In genomic region chr5:124248845-124249613, GRCm38 (mm10) we compare ENCODE assay signal across 8 mouse cellular contexts. TPM values are rescaled to one million over a fixed set of nuclear protein-coding genes. Genes with fewer than 3 reads are reported as not detected.
DNase-seq lines count a peak whose midpoint lies in the region; ATAC-seq lines count a peak whose summit lies in the region.

No protein-coding gene starts in this region.

- peak overlapping the region; percentile 74 for H3K4me3 ChIP-seq in forebrain, embryonic 11.5 days (ENCODE audit: low read depth, low read length)
- peak overlapping the region; percentile 78 for H3K4me3 ChIP-seq in limb, embryonic 10.5 days
- peak overlapping the region; percentile 68 for H3K4me3 ChIP-seq in midbrain, embryonic 12.5 days
- peak overlapping the region; percentile 70 for H3K4me3 ChIP-seq in stomach, embryonic 16.5 days (replicated peaks; ENCODE audit: low read length)

- 1% methylated on average over 48 of the region's 77 CpGs for WGBS in forebrain, embryonic 11.5 days
- 4% methylated on average over 77 of the region's 77 CpGs for WGBS in limb, embryonic 10.5 days
- WGBS in midbrain, embryonic 12.5 days: under 1% methylated on average over 75 of the region's 77 CpGs
- WGBS in stomach, embryonic 16.5 days: 2% methylated on average over 52 of the region's 77 CpGs

- intact Hi-C loops in heart, postnatal 36 days (cut with DNase I): loop anchor here (2.0 to 5.0 kb wide), 3 partner anchors 28 to 86 kb away; no protein-coding TSS in a partner anchor

- H3K27me3 ChIP-seq in forebrain, embryonic 11.5 days (ENCODE audit: control insufficient read depth, insufficient read depth, low read length): no peaks in the 10 kb centered on the region; the same call in 1 of the 2 replicates
- H3K27me3 ChIP-seq in limb, embryonic 10.5 days (ENCODE audit: low read depth, poor library complexity, severe bottlenecking): no peaks in the 10 kb centered on the region
- peaks cover 15% of the 10 kb centered on the region for H3K27me3 ChIP-seq in midbrain, embryonic 12.5 days
- no peaks in the 10 kb centered on the region for H3K27me3 ChIP-seq in stomach, embryonic 16.5 days (ENCODE audit: control insufficient read depth, insufficient read depth, low read length)

- peaks cover 6% of the 10 kb centered on the region; the same call in 1 of the 2 replicates for H3K4me1 ChIP-seq in forebrain, embryonic 11.5 days (replicated peaks; ENCODE audit: control insufficient read depth, insufficient read depth, low read length)
- peaks cover 26% of the 10 kb centered on the region for H3K4me1 ChIP-seq in limb, embryonic 10.5 days
- H3K4me1 ChIP-seq in midbrain, embryonic 12.5 days: peaks cover 26% of the 10 kb centered on the region
- peaks cover 15% of the 10 kb centered on the region for H3K4me1 ChIP-seq in stomach, embryonic 16.5 days (ENCODE audit: control insufficient read depth, insufficient read depth, low read length)

- no peak for DNase-seq in frontal cortex, postnatal 14 days (ENCODE audit: low spot score in 2 of 2)
- peak; percentile 51 for DNase-seq in brain, adult 2 months (ENCODE audit: low read depth, low spot score)
- peak; percentile 78 for DNase-seq in forebrain, embryonic 11.5 days (ENCODE audit: low spot score)
- DNase-seq in heart, postnatal 36 days: peak; percentile 63 to 81
- DNase-seq in limb, embryonic 10.5 days (ENCODE audit: low spot score): peak; percentile 71

- no peaks in the 10 kb centered on the region for H3K9me3 ChIP-seq in forebrain, embryonic 11.5 days (ENCODE audit: control insufficient read depth, low read length)
- no peaks in the 10 kb centered on the region for H3K9me3 ChIP-seq in limb, embryonic 10.5 days (replicated peaks)
- H3K9me3 ChIP-seq in midbrain, embryonic 12.5 days: no peaks in the 10 kb centered on the region
- H3K9me3 ChIP-seq in stomach, embryonic 16.5 days (replicated peaks; ENCODE audit: control insufficient read depth, low read length): no peaks in the 10 kb centered on the region

- H3K36me3 ChIP-seq in forebrain, embryonic 11.5 days (ENCODE audit: control insufficient read depth, insufficient read depth, low read length): no peaks in the 10 kb centered on the region
- peaks cover 44% of the 10 kb centered on the region for H3K36me3 ChIP-seq in limb, embryonic 10.5 days
- no peaks in the 10 kb centered on the region; the same call in none of the 2 replicates for H3K36me3 ChIP-seq in midbrain, embryonic 12.5 days
- peaks cover 5% of the 10 kb centered on the region; the same call in 1 of the 2 replicates for H3K36me3 ChIP-seq in stomach, embryonic 16.5 days (ENCODE audit: control insufficient read depth, insufficient read depth, low read length)

- ATAC-seq in frontal cortex, adult (ENCODE audit: low TSS enrichment): peak; percentile 15; the same call in 1 of the 2 replicates
- peak; percentile 67; the same call in 1 of the 2 replicates for ATAC-seq in forebrain, embryonic 11.5 days (replicated peaks; ENCODE audit: low FRiP score)
- peak; percentile 69 for ATAC-seq in midbrain, embryonic 12.5 days (ENCODE audit: low FRiP score, low read depth)
- ATAC-seq in stomach, embryonic 16.5 days (ENCODE audit: insufficient read depth, low FRiP score): peak; percentile 67

- H3K9ac ChIP-seq in forebrain, embryonic 11.5 days (ENCODE audit: low read length): peak overlapping the region; percentile 84
- peak overlapping the region; percentile 83 for H3K9ac ChIP-seq in midbrain, embryonic 12.5 days (replicated peaks)
- H3K9ac ChIP-seq in stomach, embryonic 16.5 days (ENCODE audit: low read length): peak overlapping the region; percentile 92

- H3K27ac ChIP-seq in forebrain, embryonic 11.5 days (ENCODE audit: low read depth, low read length): no peak overlapping the region
- H3K27ac ChIP-seq in limb, embryonic 10.5 days: peak overlapping the region; percentile 91
- peak overlapping the region; percentile 68 for H3K27ac ChIP-seq in midbrain, embryonic 12.5 days (replicated peaks)
- peak overlapping the region; percentile 71 for H3K27ac ChIP-seq in stomach, embryonic 16.5 days (ENCODE audit: low read length)

- peak overlapping the region; percentile 93 for H3K4me2 ChIP-seq in forebrain, embryonic 11.5 days (ENCODE audit: low read depth, low read length, severe bottlenecking)
- H3K4me2 ChIP-seq in midbrain, embryonic 12.5 days (replicated peaks): peak overlapping the region; percentile 85
- H3K4me2 ChIP-seq in stomach, embryonic 16.5 days (ENCODE audit: low read depth, low read length): peak overlapping the region; percentile 81

RNA-seq across cellular contexts. Expression of gene Pitpnm2, which starts 0.5 kb away (rescaled TPM):
- 6.8 and 7.1 TPM in 2 replicates for polyA plus RNA-seq in forebrain, embryonic 11.5 days (2014; fragmentation: Nextera tagmentation; extraction: Ambion mirVana)
- 10 to 100 TPM; 43.9 to 45.5 TPM for total RNA-seq in heart, postnatal 36 days (2021)
- 2.0 and 2.4 TPM in 2 replicates for polyA plus RNA-seq in limb, embryonic 10.5 days (2016; fragmentation: Nextera tagmentation; extraction: Ambion mirVana)
- 6.0 and 7.2 TPM in 2 replicates for polyA plus RNA-seq in midbrain, embryonic 12.5 days (2016; fragmentation: Nextera tagmentation; extraction: Ambion mirVana)
- polyA plus RNA-seq in stomach, embryonic 16.5 days (2015; fragmentation: Nextera tagmentation; extraction: Ambion mirVana): 2.4 and 2.6 TPM in 2 replicates

Comparison
In these comparisons a context has a peak if more than half of its experiments do, and no peak if none do; other contexts are left out.
1. ATAC-seq: peak in every context shown above with its lines; median percentile 69 in midbrain, embryonic 12.5 days; 67 in forebrain, embryonic 11.5 days; 67 in stomach, embryonic 16.5 days; 15 in frontal cortex, adult.
2. DNase-seq: peak in brain, adult 2 months (single experiment), forebrain, embryonic 11.5 days (single experiment), heart, postnatal 36 days (2 of 2) and limb, embryonic 10.5 days (single experiment); none in frontal cortex, postnatal 14 days (0 of 2).
3. Peak in every context shown above with its lines, with median percentiles within 50 percentile points of each other: H3K4me2 ChIP-seq, H3K4me3 ChIP-seq and H3K9ac ChIP-seq.